Mouse (Mus musculus) frontal cortex, postnatal 10 days (tissue): ENCODE data around the gene Olfr764-ps1.
A peak's percentile ranks its signal among the peaks of the same experiment; 100 is the strongest.
"Not testable (repeated sequence)": the region's sequence is repeated elsewhere in the genome, so short reads cannot be mapped to it uniquely, and the experiment has no call there.

Experiments used
- DNase-seq, 2 experiments: peaks; one replicate each; pipeline ENCODE4 v3.0.0; 2022; ENCODE audit warnings: low spot score in 2 of 2, mixed read lengths in 1 of 2

Gene Olfr764-ps1

GRCm38 (mm10) chr10:129039796-129040195 is at the start of gene Olfr764-ps1:
Olfr764-ps1 (minus strand) TSS chr10:129039896.
- DNase-seq = no peak

DNA sequence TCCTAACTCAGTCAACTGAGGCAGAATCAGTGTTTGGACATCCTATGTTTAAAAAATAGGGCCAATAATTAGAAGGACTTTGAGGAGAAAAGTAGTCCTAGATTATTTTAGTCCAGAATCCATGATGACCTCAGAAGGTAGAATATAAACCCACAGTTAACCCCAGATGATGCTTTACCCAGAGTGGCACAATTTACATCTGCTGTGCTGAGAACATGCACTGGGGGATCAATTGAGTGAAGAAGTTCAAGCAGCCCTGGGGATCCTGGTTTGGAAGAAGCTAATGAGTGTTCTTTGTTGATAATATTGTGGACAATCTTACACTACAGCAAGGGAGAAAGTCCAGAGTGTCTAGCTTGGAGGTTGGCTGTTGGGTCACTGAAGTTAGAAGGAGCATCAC is 43.1 kb upstream of the Olfr764-ps1 start, which contains the start of gene Olfr767:
Gene Olfr767, minus strand, starts transcription at position 101 of the 400 bp plus-strand sequence.
- not testable (repeated sequence) for DNase-seq

GRCm38 (mm10) chr10:129068877-129069276 is 29.2 kb upstream of the Olfr764-ps1 start, which contains the start of gene Olfr766-ps1:
Olfr766-ps1 (minus strand) TSS chr10:129068977.
- no peak for DNase-seq

DNA sequence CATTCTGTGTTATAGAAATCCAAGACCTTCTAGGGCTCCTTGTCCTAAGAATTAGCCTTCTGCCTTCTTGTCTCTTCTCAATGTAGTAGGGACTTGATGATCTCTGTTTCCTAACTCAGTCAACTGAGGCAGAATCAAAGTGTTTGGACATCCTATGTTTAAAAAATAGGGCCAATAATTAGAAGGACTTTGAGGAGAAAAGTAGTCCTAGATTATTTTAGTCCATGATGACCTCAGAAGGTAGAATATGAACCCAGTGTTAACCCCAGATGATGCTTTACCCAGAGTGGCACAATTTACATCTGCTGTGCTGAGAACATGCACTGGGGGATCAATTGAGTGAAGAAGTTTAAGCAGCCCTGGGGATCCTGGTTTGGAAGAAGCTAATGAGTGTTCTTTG is 10.2 kb upstream of the Olfr764-ps1 start, which contains the start of gene Olfr765:
Gene Olfr765, minus strand, starts transcription at position 101 of the 400 bp plus-strand sequence.
- not testable (repeated sequence) for DNase-seq

DNA sequence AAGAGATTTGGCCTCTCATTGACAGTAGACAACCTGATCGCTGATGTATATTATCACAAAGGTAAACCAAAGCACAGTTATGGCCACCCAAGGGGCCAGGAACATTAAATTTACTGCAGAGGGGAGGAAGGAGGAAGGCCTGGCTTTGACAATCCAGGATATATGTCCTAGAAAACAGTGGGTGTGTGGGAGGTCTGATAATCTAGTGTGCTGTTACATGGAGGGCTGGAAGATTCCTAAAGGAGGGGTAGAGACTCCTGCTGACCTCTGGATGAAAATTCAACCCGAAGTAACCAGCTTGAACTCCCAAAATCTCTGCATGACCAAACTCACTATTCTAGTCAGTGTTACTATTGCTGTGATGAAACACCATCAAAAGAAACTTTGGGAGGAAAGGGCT is 11.4 kb downstream of the Olfr764-ps1 start:
- no peak for DNase-seq

DNA sequence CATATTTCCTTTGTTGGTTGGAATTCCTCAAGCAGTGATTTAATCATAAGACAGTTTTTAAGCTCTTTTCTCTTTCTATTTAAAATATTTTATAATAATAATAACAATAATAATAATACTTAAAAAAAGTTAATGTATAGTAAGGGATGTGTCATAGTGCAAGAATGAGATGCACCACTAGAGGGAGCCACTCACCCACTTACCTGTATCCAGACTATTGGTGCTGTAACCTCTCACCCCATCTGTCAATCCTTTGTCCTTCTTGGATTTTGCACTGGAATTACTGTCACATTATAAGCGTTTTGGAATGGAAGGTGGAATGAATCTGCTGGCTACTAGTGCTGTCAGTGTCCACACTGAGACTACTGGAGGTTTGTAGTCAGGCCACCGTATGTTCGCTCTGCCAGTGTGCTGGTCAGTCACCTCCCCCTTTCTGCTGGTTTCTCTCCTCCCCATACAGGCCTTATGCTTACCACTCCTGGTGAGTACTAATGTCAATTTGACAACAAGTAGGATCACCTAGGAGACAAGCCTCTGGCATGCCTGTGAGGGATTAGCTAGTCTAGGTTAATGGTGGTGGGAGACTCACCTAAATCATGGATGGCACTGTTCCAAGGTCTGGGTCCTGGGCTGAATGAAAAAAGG is 13.6 kb downstream of the Olfr764-ps1 start:
- DNase-seq = peak in 1 of 2 experiments; percentile 15

DNA sequence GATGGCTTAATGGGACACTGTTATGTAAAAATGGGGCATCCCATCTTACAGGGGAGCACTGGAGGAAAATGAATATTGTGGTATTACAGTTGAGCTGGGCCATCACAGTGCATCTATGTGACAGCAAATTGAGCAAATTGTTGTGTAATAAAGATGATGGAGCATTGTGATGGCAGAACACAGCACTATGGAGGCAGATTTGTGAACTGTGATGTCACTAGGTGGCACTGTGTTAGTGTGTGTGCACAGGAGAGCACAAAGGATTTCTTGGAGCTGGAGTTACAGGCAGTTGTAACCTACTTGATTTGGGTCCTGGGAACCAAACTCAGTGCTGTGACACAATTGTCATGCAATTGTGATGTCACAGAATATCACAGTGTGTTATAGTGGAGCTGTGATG is 16.4 kb downstream of the Olfr764-ps1 start:
- no peak for DNase-seq

DNA sequence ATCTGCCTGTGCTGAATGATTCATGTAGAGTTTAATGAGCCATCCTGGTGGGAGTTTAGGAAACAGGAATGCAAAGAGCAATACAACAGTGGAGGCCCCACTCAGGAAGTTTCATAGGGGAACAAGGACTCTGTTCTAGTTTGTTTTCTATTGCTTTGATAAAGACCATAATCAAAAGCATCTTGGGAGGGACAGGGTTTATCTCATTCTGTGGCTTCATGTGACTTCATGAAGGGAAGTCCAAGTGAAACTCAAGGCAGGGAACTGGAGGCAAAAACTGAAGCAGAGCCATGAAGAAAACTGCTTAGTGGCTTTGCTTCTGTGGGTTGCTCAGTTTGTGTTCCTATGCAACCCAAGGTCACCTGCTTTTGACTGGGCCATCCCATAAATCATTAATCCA is 25.2 kb downstream of the Olfr764-ps1 start:
- DNase-seq = no peak

DNA sequence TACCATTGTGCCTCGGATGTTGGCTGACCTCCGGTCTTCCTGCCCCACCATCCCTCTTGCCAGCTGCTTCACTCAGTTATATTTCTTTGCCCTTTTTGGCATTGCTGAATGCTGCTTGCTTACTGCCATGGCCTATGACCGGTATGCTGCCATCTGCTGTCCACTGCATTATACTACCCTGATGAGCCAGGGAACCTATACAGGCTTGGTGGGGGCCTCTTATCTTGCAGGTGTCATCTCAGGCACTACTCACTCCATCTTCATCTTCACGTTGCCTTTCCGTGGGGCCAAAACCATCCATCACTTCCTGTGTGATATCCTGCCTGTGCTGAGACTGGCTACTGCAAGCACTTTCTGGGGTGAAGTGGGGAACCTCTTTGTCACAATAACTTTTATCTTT is 28.2 kb downstream of the Olfr764-ps1 start:
- DNase-seq = not testable (repeated sequence)

- DNase-seq = no peak
Observed at GRCm38 (mm10) chr10:129010288-129010841, 29.3 kb downstream of the Olfr764-ps1 start, which contains the start of gene Olfr763. Olfr763 (plus strand) TSS chr10:129010791.

GRCm38 (mm10) chr10:129004032-129004920 is 35.4 kb downstream of the Olfr764-ps1 start:
- no peak for DNase-seq

GRCm38 (mm10) chr10:128996523-128997040 is 43.1 kb downstream of the Olfr764-ps1 start:
- no peak for DNase-seq

- DNase-seq = no peak
Observed at GRCm38 (mm10) chr10:128995796-128996195, 43.9 kb downstream of the Olfr764-ps1 start.

DNA sequence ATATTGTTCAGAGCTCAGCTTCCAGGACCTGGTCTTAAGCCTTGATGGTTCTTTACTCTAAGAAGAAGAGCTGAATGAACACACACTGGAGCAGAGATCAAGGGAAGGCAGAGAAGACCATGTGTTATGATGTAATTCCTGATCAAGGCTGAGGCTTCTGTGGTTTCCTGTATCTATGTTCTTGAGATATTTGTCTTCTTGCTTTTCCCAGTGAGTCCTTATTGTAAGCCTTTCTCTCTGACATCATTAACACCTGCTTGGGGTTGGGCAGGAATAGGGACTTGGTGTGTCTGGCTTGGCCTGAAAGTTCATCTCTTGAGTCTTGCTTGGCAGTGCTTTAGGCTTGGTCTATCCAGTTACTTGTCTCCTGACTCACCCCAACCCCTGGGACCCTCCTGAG is 48.7 kb downstream of the Olfr764-ps1 start:
- DNase-seq = no peak

- not testable (repeated sequence) for DNase-seq
Observed at GRCm38 (mm10) chr10:128990129-128990850, 49.4 kb downstream of the Olfr764-ps1 start.

- DNase-seq = not testable (repeated sequence)
Observed at GRCm38 (mm10) chr10:128989131-128989530, 50.6 kb downstream of the Olfr764-ps1 start, which contains the start of gene Olfr9. Olfr9 (plus strand) TSS chr10:128989431.
